Mouse (Mus musculus) gonadal fat pad, adult 2 months (tissue): ENCODE results near the gene Hspb8. TPM values are rescaled to one million over a fixed set of nuclear protein-coding genes. Genes with fewer than 3 reads are reported as not detected.
"Not testable (repeated sequence)": the region's sequence is repeated elsewhere in the genome, so short reads cannot be mapped to it uniquely, and the experiment has no call there.

Experiments used
- DNase-seq: peaks from one replicate; pipeline ENCODE4 v3.0.0-alpha.2; 2012; ENCODE audit warnings: low read depth
- polyA plus RNA-seq: library from polyadenylated mRNA; depleted of rRNA; stranded (reverse); fragments of >200 nt; gene quantifications from 2 replicates; pipeline ENCODE4 v1.2.3, GENCODE M21; 2012

Hspb8 gene
- polyA plus RNA-seq, 1 experiment, result 117 TPM

DNA sequence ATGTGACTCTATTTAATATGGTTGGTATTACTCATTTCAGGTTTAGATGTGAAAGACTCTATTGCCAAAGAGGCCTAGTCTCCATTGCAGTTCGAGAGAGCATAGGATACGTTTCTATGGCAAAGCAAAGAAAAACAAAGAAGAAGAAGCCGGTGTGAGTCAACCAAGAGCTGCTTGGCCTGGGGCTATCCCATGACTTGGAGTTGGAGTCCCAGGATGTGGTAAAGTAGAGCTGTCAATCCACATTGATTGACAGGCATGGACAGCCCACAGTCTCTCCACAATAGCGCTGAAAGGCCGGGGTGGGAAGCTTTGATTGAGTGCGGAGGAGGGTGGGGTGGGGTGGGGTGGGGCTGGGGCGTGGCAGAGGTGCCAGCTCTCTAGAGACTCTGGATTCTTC is 10.2 kb upstream of the Hspb8 start:
- no peak for DNase-seq

DNA sequence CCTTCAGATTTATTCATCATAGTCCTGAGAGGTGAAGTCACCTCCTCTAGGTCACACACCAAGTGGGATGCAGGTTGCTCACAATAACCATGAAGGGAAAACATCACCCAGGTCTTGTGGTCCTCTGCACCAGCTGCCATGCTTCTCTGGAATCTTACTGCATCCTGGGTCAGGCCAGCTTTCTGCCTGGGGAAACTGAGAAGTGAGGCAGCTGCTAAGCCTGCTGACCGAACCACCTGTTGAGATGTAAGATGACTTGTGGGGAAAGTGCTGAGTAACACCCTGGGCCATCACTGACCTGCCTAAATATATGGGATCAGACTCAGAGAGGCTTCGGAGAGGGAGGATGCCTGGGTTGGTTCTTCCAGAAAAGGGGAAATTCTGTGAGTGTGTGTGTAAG is 4.0 kb upstream of the Hspb8 start:
- DNase-seq, result no peak

DNA sequence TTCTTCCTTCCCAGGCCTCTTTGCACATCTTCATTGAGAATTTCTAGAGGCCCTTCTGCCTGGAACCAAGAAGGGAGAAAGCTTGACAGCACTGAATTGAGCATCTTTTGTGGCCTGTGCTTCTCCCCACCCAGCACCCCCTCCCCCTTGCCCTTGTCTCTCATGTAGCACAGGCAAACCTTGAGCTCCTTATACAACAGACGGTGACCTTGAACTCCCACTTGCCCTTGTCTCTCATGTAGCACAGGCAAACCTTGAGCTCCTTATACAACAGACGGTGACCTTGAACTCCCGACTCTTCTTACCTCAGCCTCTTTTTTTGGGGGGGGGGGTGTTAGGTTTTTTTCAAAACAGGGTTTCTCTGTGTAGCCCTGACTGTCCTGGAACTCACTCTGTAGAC is 3.0 kb upstream of the Hspb8 start:
- not testable (repeated sequence) for DNase-seq

- no peak for DNase-seq
These were observed 2.6 kb upstream of the Hspb8 start for GRCm38 (mm10) chr5:116425273-116425672.

DNA sequence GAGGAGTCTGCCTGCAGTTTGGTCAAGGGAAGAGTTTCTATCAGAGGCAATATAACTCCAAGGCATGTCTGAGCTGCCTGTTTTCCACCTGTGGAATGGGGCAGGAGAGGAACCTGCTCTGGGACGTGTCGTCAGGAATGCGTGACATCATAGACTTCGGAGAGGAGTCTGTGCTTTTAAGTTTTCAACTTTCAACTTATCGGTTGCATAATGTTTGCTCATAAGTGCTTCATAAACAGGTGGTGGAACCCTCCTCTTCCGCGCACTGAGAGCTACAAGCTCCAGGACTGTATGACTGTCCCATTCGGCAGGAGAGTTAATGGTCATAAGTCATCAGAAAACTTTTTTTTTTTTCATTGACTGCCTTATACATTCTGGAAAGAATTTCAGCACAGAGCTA is 1.1 kb upstream of the Hspb8 start:
- DNase-seq, result no peak

- DNase-seq, result no peak
These were observed 728 bp downstream of the Hspb8 start for GRCm38 (mm10) chr5:116421791-116422481.

GRCm38 (mm10) chr5:116420759-116421225 is 1.9 kb downstream of the Hspb8 start:
- DNase-seq, result no peak

- no peak for DNase-seq
These were observed 2.5 kb downstream of the Hspb8 start for GRCm38 (mm10) chr5:116420213-116420612.

- no peak for DNase-seq
These were observed 3.2 kb downstream of the Hspb8 start for GRCm38 (mm10) chr5:116419322-116420045.

DNA sequence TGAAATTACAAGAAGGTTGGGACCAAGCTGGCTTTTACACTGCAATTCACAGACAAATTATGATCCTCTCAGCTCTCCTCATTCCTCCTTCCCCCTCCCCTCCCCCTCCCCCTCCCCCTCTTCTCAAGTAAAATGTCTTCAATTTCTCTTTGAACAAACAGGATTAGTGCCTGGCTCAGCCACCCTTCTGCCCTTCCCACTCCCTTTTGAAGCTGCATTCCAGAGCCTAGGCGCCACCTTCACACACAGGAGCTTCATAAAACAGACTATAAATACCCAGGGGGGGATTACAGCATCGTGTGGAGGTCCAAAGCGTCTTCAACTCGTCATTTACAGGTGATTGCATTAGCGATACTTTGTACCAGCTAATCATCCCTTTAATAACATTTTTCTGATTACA is 6.5 kb downstream of the Hspb8 start:
- no peak for DNase-seq

DNA sequence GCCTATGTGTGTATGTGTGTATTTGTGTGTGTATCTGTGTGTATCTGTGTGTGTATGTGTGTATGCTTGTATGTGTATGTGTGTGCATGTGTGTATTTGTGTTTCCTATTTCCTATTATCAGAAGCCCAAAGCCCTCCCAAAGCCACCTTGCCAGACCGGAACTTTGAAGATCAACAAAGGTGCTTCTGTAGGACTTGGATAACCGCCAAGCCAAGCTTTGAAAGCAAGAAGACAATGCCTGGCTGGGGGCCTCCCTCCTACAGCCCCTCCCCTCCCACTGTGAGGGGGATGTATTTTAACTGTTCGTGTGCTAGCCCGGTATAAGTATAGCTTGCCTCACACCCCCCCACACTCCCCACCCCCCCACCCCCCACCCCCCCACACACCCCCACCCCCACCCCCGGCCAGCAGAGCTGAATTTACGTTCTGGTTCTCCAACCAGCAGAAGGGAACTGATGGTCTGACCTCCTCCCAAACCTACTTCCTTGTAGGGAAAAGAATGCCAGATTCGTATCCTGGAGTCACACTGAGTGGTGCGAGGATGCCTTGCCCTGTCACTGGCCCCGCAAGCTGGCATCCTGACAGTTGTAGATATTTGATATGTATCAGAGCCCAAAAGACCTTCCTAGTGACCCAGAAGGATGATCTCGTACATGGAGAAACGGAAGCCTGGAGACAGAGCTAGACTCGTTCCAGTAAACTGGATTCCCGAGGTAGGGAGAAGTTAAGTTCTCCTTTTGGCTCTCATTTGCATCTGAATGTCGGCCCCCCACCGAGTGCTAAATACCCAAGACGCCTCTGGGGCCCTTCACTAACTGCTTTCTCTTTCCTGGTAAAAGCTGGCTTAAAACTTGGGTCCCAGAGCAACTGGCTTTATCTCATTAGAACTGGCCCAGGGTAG is 12.7 kb downstream of the Hspb8 start:
- DNase-seq, result no peak

DNA sequence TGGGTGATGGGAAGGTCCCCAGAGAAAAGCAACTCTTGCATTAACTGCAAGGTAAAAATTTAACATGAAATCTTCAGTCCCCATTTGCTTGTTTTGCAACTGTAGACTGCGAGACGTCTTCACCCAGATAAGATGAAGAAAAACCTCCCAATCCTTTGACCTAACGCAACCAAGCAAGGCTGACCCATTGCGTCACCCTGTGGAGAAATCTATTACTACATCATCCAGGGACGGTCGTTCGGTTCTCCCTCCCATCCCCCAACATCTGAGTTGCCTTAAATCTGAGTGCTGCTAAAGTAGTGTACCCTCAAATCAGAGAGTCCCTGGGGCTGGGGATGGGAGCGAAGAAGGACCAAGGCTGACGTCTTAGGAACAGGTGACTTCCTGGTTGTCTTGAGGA is 13.7 kb downstream of the Hspb8 start:
- no peak for DNase-seq

DNA sequence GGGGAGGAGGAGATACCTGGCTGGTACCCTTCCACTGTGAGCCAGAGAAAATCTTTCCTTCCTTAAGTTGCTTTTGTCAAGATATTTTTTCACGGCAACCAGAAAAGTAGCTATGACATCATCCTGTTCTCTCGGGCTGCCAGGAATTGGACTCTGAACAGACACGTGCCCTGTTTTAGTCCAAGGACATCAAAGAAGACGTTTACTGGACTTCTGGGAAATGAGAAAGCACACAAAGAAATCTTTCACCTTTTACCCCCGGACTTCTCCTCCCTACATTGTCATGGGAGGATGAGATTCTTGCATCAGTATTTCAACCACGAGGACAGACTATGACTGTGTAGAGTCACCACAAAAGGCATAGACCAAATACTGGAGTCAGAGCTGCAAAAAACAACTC is 14.7 kb downstream of the Hspb8 start:
- DNase-seq, result no peak

DNA sequence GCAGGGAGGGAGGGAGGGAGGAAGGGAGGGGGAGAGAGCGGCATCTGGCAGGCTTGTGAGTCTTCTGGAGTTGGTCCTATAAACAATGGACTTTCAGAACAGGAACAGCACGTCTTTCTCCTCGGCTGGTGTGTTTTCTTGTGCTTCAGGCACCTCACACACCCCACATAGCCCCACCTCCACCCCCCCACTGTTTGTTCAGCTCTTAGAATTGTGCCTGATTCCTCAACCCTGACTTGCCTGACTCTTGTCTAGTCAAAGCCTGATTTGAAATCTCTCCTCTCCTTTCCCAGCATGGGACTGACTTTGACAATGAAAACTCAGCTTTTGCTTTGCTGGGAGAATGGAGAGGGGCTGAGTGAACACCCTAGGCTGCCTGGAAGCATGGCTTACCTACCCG is 15.3 kb downstream of the Hspb8 start:
- no peak for DNase-seq

- DNase-seq, result no peak
These were observed 16.2 kb downstream of the Hspb8 start for GRCm38 (mm10) chr5:116406507-116406906.

GRCm38 (mm10) chr5:116405934-116406333 is 16.7 kb downstream of the Hspb8 start:
- DNase-seq, result no peak

- DNase-seq, result no peak
These were observed 18.6 kb downstream of the Hspb8 start for GRCm38 (mm10) chr5:116404063-116404462.

GRCm38 (mm10) chr5:116400801-116401200 is 21.9 kb downstream of the Hspb8 start:
- DNase-seq, result no peak

GRCm38 (mm10) chr5:116400042-116400730 is 22.5 kb downstream of the Hspb8 start:
- DNase-seq, result no peak

GRCm38 (mm10) chr5:116396104-116396503 is 26.6 kb downstream of the Hspb8 start:
- no peak for DNase-seq

- DNase-seq, result no peak
These were observed 30.1 kb downstream of the Hspb8 start for GRCm38 (mm10) chr5:116392603-116393002.
